Mouse (Mus musculus): Measurements from ENCODE around the gene Rab34.
A peak's percentile ranks its signal among the peaks of the same experiment; 100 is the strongest.

Rab34 gene

GRCm38 (mm10) chr11:78167257-78167959 lies 20.8 kb upstream of the Rab34 start:
- peaks cover 83% of the 10 kb centered on the region for H3K4me1 ChIP-seq (replicated peaks; ENCODE audit: low read depth, low read length)
- peak overlapping the region; percentile 98 for H3K4me3 ChIP-seq (replicated peaks; ENCODE audit: low read length)
- H3K36me3 ChIP-seq (ENCODE audit: insufficient read depth, low read length), result peaks cover 30% of the 10 kb centered on the region
- TF ChIP-seq POU5F1 (IDR thresholded peaks at IDR 0.05; ENCODE audit: borderline replicate concordance, low read length), result no peak
- no peak for TF ChIP-seq NANOG (IDR thresholded peaks at IDR 0.05; ENCODE audit: borderline replicate concordance, low read length)
- TF ChIP-seq CTCF (conservative IDR thresholded peaks at IDR 0.05; ENCODE audit: low read length), result no peak
- no peaks in the 10 kb centered on the region for H3K27me3 ChIP-seq (ENCODE audit: insufficient read depth, low read length)
- no peaks in the 10 kb centered on the region for H3K9me3 ChIP-seq (ENCODE audit: low read length)

DNA sequence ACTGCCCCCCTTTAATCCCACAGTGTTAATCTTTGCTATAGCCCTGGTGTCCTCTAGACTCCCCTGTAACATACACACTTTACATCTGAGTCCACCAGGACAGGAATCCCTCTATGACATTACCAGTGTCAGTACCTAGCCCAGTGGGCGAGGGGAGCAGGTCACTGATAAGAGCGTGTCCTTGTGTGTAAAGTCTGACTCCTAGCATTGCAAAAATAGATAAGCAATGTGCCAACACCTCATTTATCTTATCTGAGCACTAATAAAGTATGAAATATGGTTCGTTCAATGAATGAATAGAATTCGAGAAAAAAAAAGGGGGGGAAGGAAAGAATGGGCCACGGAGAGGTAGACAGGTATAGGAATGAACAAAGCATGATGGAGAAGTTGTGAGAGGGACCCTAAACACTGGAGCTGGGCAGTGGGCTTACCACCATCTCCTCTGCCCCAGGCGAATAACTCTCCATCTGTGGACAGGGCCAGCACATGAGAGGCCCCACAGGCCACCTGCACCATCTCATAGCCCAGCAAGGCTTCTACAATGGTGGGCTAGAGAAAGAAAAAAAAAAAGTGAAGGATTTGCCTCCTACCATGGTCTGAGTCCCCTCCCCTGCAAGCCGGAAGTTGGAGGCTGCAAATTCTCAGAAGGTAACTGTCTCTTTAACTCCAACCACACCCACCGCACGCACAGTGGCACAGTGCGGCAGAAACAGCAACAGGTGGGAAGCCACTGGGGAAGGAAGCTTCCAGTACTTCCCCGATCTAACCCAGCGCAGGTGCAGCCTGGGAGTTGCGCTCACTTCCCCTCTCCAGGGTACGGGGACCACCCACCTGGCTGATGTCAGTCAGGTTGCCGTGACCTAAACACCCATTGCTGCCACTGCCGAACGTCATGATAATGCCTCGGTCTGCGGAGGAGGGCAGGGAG lies 19.4 kb upstream of the Rab34 start:
- H3K9me3 ChIP-seq (ENCODE audit: low read length), result no peaks in the 10 kb centered on the region
- peaks cover 80% of the 10 kb centered on the region for H3K4me1 ChIP-seq (replicated peaks; ENCODE audit: low read depth, low read length)
- peak overlapping the region; percentile 35 for H3K4me3 ChIP-seq (replicated peaks; ENCODE audit: low read length)
- H3K36me3 ChIP-seq (ENCODE audit: insufficient read depth, low read length), result peaks cover 25% of the 10 kb centered on the region
- H3K27me3 ChIP-seq (ENCODE audit: insufficient read depth, low read length), result no peaks in the 10 kb centered on the region
- TF ChIP-seq NANOG (IDR thresholded peaks at IDR 0.05; ENCODE audit: borderline replicate concordance, low read length) (no peak), POU5F1 (IDR thresholded peaks at IDR 0.05; ENCODE audit: borderline replicate concordance, low read length) (no peak), CTCF (conservative IDR thresholded peaks at IDR 0.05; ENCODE audit: low read length) (no peak)

DNA sequence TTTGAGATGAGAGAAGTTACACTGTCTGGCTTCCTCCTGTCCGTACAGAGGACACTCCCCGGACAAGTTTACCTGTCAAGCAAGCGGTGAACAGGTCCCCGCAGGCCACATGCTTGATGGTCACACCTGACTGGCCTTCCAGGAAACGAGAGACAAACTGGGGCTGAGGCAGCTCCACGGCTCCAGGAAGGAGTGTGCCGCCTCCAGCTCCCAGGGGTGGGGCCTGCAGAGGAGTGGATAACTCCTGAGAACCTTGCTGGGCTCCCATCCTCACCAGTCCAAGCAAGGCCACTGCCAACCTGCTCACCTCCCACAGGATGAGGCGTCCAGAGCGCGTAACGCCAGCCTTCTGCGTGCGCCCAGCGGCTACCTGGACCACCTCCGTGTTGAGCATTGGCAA lies 17.9 kb upstream of the Rab34 start:
- H3K4me1 ChIP-seq (replicated peaks; ENCODE audit: low read depth, low read length), result peaks cover 90% of the 10 kb centered on the region
- peaks cover 25% of the 10 kb centered on the region for H3K36me3 ChIP-seq (ENCODE audit: insufficient read depth, low read length)
- no peaks in the 10 kb centered on the region for H3K9me3 ChIP-seq (ENCODE audit: low read length)
- peak overlapping the region; percentile 69 for H3K4me3 ChIP-seq (replicated peaks; ENCODE audit: low read length)
- TF ChIP-seq CTCF (conservative IDR thresholded peaks at IDR 0.05; ENCODE audit: low read length), result no peak
- TF ChIP-seq NANOG (IDR thresholded peaks at IDR 0.05; ENCODE audit: borderline replicate concordance, low read length), result no peak
- no peak for TF ChIP-seq POU5F1 (IDR thresholded peaks at IDR 0.05; ENCODE audit: borderline replicate concordance, low read length)
- no peaks in the 10 kb centered on the region for H3K27me3 ChIP-seq (ENCODE audit: insufficient read depth, low read length)

DNA sequence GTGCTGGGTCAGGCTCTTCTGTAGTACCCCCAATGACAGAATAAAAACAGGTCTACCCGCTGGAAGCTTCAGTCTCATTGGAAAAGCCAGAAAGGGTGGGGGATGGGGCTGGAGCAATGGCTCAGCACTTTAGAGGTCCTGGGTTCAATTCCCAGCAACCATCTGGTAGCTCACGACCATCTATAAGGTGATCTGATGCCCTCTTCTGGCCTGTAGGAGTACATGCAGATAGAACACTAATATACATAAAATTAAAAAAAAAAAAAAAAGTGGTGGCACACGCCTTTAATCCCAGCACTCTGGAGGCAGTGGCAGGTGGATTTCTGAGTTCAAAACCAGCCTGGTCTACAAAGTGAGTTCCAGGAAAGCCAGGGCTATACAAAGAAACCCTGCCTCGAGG lies 16.9 kb upstream of the Rab34 start:
- Histone ChIP-seq H3K4me1 (replicated peaks; ENCODE audit: low read depth, low read length) (peaks cover 89% of the 10 kb centered on the region), H3K4me3 (replicated peaks; ENCODE audit: low read length) (peak overlapping the region; percentile 69)
- TF ChIP-seq POU5F1 (IDR thresholded peaks at IDR 0.05; ENCODE audit: borderline replicate concordance, low read length), result no peak
- peak; percentile 30 for TF ChIP-seq CTCF (conservative IDR thresholded peaks at IDR 0.05; ENCODE audit: low read length)
- no peak for TF ChIP-seq NANOG (IDR thresholded peaks at IDR 0.05; ENCODE audit: borderline replicate concordance, low read length)

DNA sequence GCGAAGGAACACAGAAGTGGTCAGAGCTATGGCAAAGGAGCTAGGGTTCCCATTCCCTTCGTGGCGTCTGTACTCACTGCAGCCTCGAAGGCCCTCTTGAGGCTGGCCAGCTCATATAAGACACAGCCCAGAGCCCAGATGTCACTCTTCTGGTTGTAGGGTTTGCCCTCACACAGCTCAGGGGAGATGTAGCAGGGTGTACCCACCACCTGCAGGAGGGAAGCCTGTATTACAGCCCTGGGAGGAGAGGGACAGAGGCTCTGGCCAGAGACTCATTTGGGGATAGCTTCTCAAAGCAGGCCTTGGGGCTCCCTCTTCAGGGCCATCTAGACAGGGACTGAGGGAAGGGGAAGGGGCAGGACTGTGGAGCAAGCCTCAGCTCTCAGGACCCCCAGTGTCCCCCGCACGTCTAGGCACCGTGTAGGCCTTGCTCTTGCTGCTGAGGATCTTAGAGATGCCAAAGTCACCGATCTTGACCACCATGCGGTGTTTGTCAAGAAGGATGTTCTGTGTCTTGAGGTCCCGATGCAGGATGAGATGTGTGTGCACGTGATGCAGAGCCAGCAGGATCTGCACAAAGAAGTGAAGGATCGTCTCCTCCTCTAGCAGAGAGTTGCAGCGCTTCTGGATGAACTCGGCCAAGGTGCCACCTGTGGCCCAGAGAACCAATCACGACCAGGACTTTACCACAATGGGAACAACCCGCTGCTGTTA lies 16.0 kb upstream of the Rab34 start:
- peaks cover 24% of the 10 kb centered on the region for H3K36me3 ChIP-seq (ENCODE audit: insufficient read depth, low read length)
- H3K4me3 ChIP-seq (replicated peaks; ENCODE audit: low read length), result peak overlapping the region; percentile 35
- H3K27me3 ChIP-seq (ENCODE audit: insufficient read depth, low read length), result no peaks in the 10 kb centered on the region
- peaks cover 86% of the 10 kb centered on the region for H3K4me1 ChIP-seq (replicated peaks; ENCODE audit: low read depth, low read length)
- H3K9me3 ChIP-seq (ENCODE audit: low read length), result no peaks in the 10 kb centered on the region
- TF ChIP-seq CTCF (conservative IDR thresholded peaks at IDR 0.05; ENCODE audit: low read length), result peak; percentile 28
- TF ChIP-seq POU5F1 (IDR thresholded peaks at IDR 0.05; ENCODE audit: borderline replicate concordance, low read length), result no peak

More for the DNA sequence above, 16.9 kb upstream of the Rab34 start:
- no peaks in the 10 kb centered on the region for H3K9me3 ChIP-seq (ENCODE audit: low read length)
- peaks cover 25% of the 10 kb centered on the region for H3K36me3 ChIP-seq (ENCODE audit: insufficient read depth, low read length)
- no peaks in the 10 kb centered on the region for H3K27me3 ChIP-seq (ENCODE audit: insufficient read depth, low read length)

DNA sequence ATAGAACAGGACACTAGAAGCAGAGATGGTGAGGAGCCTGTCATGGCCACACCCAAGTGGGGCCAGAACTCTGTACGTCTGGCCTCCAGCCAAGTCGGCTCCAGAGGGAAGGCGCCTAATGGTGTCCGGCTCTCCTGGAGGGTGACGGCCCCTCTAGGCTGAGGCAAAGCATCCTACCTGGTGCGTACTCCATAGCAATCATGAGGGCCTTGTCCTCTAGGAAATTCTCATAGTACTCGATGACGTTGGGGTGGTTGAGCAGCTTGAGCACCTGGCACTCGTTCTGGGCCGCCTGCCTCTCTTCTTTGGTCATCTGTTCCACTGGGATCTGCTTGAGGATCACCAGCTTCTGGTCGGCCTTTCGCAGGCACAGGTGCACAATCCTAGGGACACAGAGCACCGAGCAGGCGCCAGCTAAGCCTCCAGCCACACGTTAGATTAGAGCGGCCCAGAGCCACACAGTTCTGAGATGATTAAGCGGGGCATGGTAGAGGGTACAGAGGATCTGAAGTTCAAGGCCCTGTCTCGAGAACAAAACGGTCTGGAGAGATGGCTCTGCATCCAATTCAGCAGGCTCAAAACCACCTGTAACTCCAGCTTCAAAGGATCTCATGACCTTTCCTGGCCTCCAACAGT lies 15.4 kb upstream of the Rab34 start:
- Histone ChIP-seq H3K9me3 (ENCODE audit: low read length) (no peaks in the 10 kb centered on the region), H3K4me3 (replicated peaks; ENCODE audit: low read length) (peak overlapping the region; percentile 35), H3K36me3 (ENCODE audit: insufficient read depth, low read length) (peaks cover 17% of the 10 kb centered on the region), H3K27me3 (ENCODE audit: insufficient read depth, low read length) (no peaks in the 10 kb centered on the region), H3K4me1 (replicated peaks; ENCODE audit: low read depth, low read length) (peaks cover 85% of the 10 kb centered on the region)
- TF ChIP-seq CTCF (conservative IDR thresholded peaks at IDR 0.05; ENCODE audit: low read length) (no peak), POU5F1 (IDR thresholded peaks at IDR 0.05; ENCODE audit: borderline replicate concordance, low read length) (no peak), NANOG (IDR thresholded peaks at IDR 0.05; ENCODE audit: borderline replicate concordance, low read length) (no peak)

GRCm38 (mm10) chr11:78174506-78174905 lies 13.7 kb upstream of the Rab34 start:
- TF ChIP-seq CTCF (conservative IDR thresholded peaks at IDR 0.05; ENCODE audit: low read length) (no peak), POU5F1 (IDR thresholded peaks at IDR 0.05; ENCODE audit: borderline replicate concordance, low read length) (no peak), NANOG (IDR thresholded peaks at IDR 0.05; ENCODE audit: borderline replicate concordance, low read length) (no peak)
- Histone ChIP-seq H3K4me1 (replicated peaks; ENCODE audit: low read depth, low read length) (peaks cover 69% of the 10 kb centered on the region), H3K9me3 (ENCODE audit: low read length) (no peaks in the 10 kb centered on the region), H3K4me3 (replicated peaks; ENCODE audit: low read length) (no peak overlapping the region), H3K36me3 (ENCODE audit: insufficient read depth, low read length) (peaks cover 19% of the 10 kb centered on the region), H3K27me3 (ENCODE audit: insufficient read depth, low read length) (no peaks in the 10 kb centered on the region)

All from E14TG2a.4 (cell line).